Mouse (Mus musculus) heart, postnatal 0 days (tissue): ENCODE measurements around the gene Aplp2. TPM values are rescaled to one million over a fixed set of nuclear protein-coding genes. Genes with fewer than 3 reads are reported as not detected.

Experiments
- ATAC-seq: fragments of 200-750 bp; cut with Nextera tagmentation; 2 replicates; pipeline ENCODE4 v1.8.0; 2017; ENCODE audit warnings: low read depth, moderate number of reproducible peaks, moderate library complexity; ENCODE audit not compliant: insufficient read depth
- DNase-seq: peaks from one replicate; pipeline ENCODE4 v3.0.0-alpha.2; 2016; ENCODE audit warnings: low spot score
- H3K27ac ChIP-seq: fragments of 300-500 bp; sonication (generic); 2 replicates; pipeline ENCODE4 v1.5.1; 2014; ENCODE audit warnings: low read depth, mild to moderate bottlenecking
- H3K27me3 ChIP-seq: fragments of 300-500 bp; sonication (generic); 2 replicates; pipeline ENCODE4 v1.6.1; 2014; ENCODE audit warnings: low read length, mixed read lengths; ENCODE audit not compliant: control insufficient read depth, insufficient read depth
- H3K36me3 ChIP-seq: fragments of 300-500 bp; sonication (generic); replicated peaks from 2 replicates; pipeline ENCODE4 v1.6.1; 2014; ENCODE audit warnings: low read length, mixed read lengths; ENCODE audit not compliant: control insufficient read depth, insufficient read depth
- H3K4me1 ChIP-seq: fragments of 300-500 bp; sonication (generic); 2 replicates; pipeline ENCODE4 v1.6.1; 2014; ENCODE audit warnings: antibody characterized with exemption; ENCODE audit not compliant: control insufficient read depth, insufficient read depth
- H3K4me2 ChIP-seq: fragments of 300-500 bp; sonication (generic); 2 replicates; pipeline ENCODE4 v1.6.1; 2014; ENCODE audit warnings: low read depth, mild to moderate bottlenecking, low read length, moderate library complexity
- H3K4me3 ChIP-seq: fragments of 300-500 bp; sonication (generic); 2 replicates; pipeline ENCODE4 v1.5.1; 2014; ENCODE audit warnings: low read depth, low read length
- H3K9ac ChIP-seq: fragments of 300-500 bp; sonication (generic); replicated peaks from 2 replicates; pipeline ENCODE4 v1.6.1; 2014; ENCODE audit warnings: low read depth, low read length, mixed read lengths
- H3K9me3 ChIP-seq: fragments of 300-500 bp; sonication (generic); replicated peaks from 2 replicates; pipeline ENCODE4 v1.6.1; 2016; ENCODE audit warnings: low read length; ENCODE audit not compliant: control insufficient read depth
- CTCF ChIP-seq: IDR thresholded peaks from 2 replicates; pipeline ENCODE4 v1.5.1; 2016; ENCODE audit warnings: antibody characterized with exemption, control low read depth, low read depth
- EP300 ChIP-seq: IDR thresholded peaks from 2 replicates; pipeline ENCODE4 v1.6.1; 2016; ENCODE audit warnings: antibody characterized with exemption, low read depth
- WGBS: fragments of 180-500 bp; shearing (Covaris S2); extraction: QIAGEN DNeasy Blood & Tissue Kit; methylation state at CpG from one replicate; pipeline ENCODE4 v1.1.7; 2014; 5-methylcytosine and 5-hydroxymethylcytosine counted together
- polyA plus RNA-seq: library from polyadenylated mRNA; unstranded; fragments of >200 nt; fragmentation: Nextera tagmentation; extraction: Ambion mirVana; gene quantifications from 2 replicates; pipeline ENCODE4 v1.2.1, GENCODE M21; 2015
- total RNA-seq: library from RNA; depleted of rRNA; stranded (reverse); fragments of >200 nt; gene quantifications from 2 replicates; pipeline ENCODE4 v1.2.3, GENCODE M21; 2014; ENCODE audit warnings: low replicate concordance

The Aplp2 gene
- total and polyA plus RNA-seq, 2 experiments from 2014 or later: 305 to 312 TPM

GRCm38 (mm10) chr9:31198614-31199013 is 13.0 kb downstream of the Aplp2 start:
- no peak overlapping the region for H3K9ac ChIP-seq
- WGBS: 79% methylated on average over 3 of the region's 3 CpGs
- no peak overlapping the region for H3K4me2 ChIP-seq
- no peak overlapping the region for H3K27ac ChIP-seq
- no peak for DNase-seq
- H3K36me3 ChIP-seq: no peaks in the 10 kb centered on the region
- no peaks in the 10 kb centered on the region for H3K27me3 ChIP-seq
- H3K4me3 ChIP-seq: no peak overlapping the region
- no peak for ATAC-seq
- no peak for TF ChIP-seq CTCF
- no peak for TF ChIP-seq EP300
- no peaks in the 10 kb centered on the region for H3K9me3 ChIP-seq
- no peaks in the 10 kb centered on the region for H3K4me1 ChIP-seq

GRCm38 (mm10) chr9:31197782-31198181 is 13.8 kb downstream of the Aplp2 start:
- 89% methylated on average over 7 of the region's 7 CpGs for WGBS
- no peak for ATAC-seq
- no peak overlapping the region for H3K4me3 ChIP-seq
- TF ChIP-seq EP300: no peak
- no peak for TF ChIP-seq CTCF
- no peaks in the 10 kb centered on the region for H3K27me3 ChIP-seq
- H3K27ac ChIP-seq: no peak overlapping the region
- no peak overlapping the region for H3K4me2 ChIP-seq
- H3K9ac ChIP-seq: no peak overlapping the region
- no peaks in the 10 kb centered on the region for H3K9me3 ChIP-seq
- DNase-seq: no peak
- no peaks in the 10 kb centered on the region for H3K4me1 ChIP-seq
- no peaks in the 10 kb centered on the region for H3K36me3 ChIP-seq

GRCm38 (mm10) chr9:31196742-31197141 is 14.9 kb downstream of the Aplp2 start:
- Histone ChIP-seq H3K9me3 (no peaks in the 10 kb centered on the region), H3K36me3 (no peaks in the 10 kb centered on the region), H3K27me3 (no peaks in the 10 kb centered on the region), H3K4me3 (no peak overlapping the region), H3K4me2 (no peak overlapping the region), H3K4me1 (no peaks in the 10 kb centered on the region), H3K9ac (no peak overlapping the region), H3K27ac (no peak overlapping the region)
- DNase-seq (no peak), ATAC-seq (no peak)
- TF ChIP-seq EP300: no peak
- no peak for TF ChIP-seq CTCF

- Histone ChIP-seq H3K4me1 (no peaks in the 10 kb centered on the region), H3K9ac (no peak overlapping the region), H3K9me3 (no peaks in the 10 kb centered on the region), H3K4me3 (no peak overlapping the region), H3K4me2 (no peak overlapping the region), H3K36me3 (no peaks in the 10 kb centered on the region), H3K27me3 (no peaks in the 10 kb centered on the region), H3K27ac (no peak overlapping the region)
- TF ChIP-seq EP300 (no peak), CTCF (no peak)
- no peak for ATAC-seq
- WGBS: 94% methylated on average over 1 of the region's 1 CpGs
- DNase-seq: no peak
Measured at GRCm38 (mm10) chr9:31195573-31195972, 16.0 kb downstream of the Aplp2 start.

GRCm38 (mm10) chr9:31192378-31192777 is 19.2 kb downstream of the Aplp2 start:
- Histone ChIP-seq H3K27me3 (no peaks in the 10 kb centered on the region), H3K9me3 (no peaks in the 10 kb centered on the region), H3K4me2 (no peak overlapping the region), H3K4me1 (peaks cover 4% of the 10 kb centered on the region; the same call in 1 of the 2 replicates), H3K27ac (no peak overlapping the region), H3K4me3 (no peak overlapping the region), H3K9ac (no peak overlapping the region), H3K36me3 (no peaks in the 10 kb centered on the region)
- ATAC-seq (no peak), DNase-seq (no peak)
- WGBS: 89% methylated on average over 7 of the region's 7 CpGs
- no peak for TF ChIP-seq CTCF
- no peak for TF ChIP-seq EP300

- Histone ChIP-seq H3K4me1 (peaks cover 4% of the 10 kb centered on the region; the same call in 1 of the 2 replicates), H3K27me3 (no peaks in the 10 kb centered on the region), H3K27ac (no peak overlapping the region), H3K9me3 (no peaks in the 10 kb centered on the region), H3K9ac (no peak overlapping the region), H3K4me3 (no peak overlapping the region), H3K36me3 (no peaks in the 10 kb centered on the region), H3K4me2 (no peak overlapping the region)
- TF ChIP-seq CTCF (no peak), EP300 (no peak)
- DNase-seq (no peak), ATAC-seq (no peak)
- 67% methylated on average over 7 of the region's 7 CpGs for WGBS
Measured at GRCm38 (mm10) chr9:31191543-31191942, 20.1 kb downstream of the Aplp2 start.
